Mouse (Mus musculus) heart, embryonic 13.5 days (tissue): Measurements from ENCODE around the gene Cd83. TPM values are rescaled to one million over a fixed set of nuclear protein-coding genes. Genes with fewer than 3 reads are reported as not detected.

ENCODE experiments used
- ATAC-seq: fragments of 200-750 bp; cut with Nextera tagmentation; 2 replicates; pipeline ENCODE4 v1.8.0; 2017; ENCODE audit warnings: moderate TSS enrichment; ENCODE audit not compliant: insufficient number of reproducible peaks, low FRiP score, low TSS enrichment; ENCODE audit errors: extremely low read depth
- H3K27ac ChIP-seq: fragments of 300-500 bp; sonication (generic); replicated peaks from 2 replicates; pipeline ENCODE4 v1.5.1; 2015; ENCODE audit warnings: moderate library complexity, mild to moderate bottlenecking, inconsistent platforms
- H3K27me3 ChIP-seq: fragments of 300-500 bp; sonication (generic); replicated peaks from 2 replicates; pipeline ENCODE4 v1.6.1; 2015; ENCODE audit warnings: mild to moderate bottlenecking, inconsistent platforms
- H3K36me3 ChIP-seq: fragments of 300-500 bp; sonication (generic); 2 replicates; pipeline ENCODE4 v1.6.1; 2015; ENCODE audit warnings: mild to moderate bottlenecking, inconsistent platforms
- H3K4me1 ChIP-seq: fragments of 300-500 bp; sonication (generic); 2 replicates; pipeline ENCODE4 v1.6.1; 2015; ENCODE audit warnings: inconsistent platforms
- H3K4me2 ChIP-seq: fragments of 300-500 bp; sonication (generic); 2 replicates; pipeline ENCODE4 v1.6.1; 2015; ENCODE audit warnings: inconsistent platforms, mild to moderate bottlenecking, moderate library complexity
- H3K4me3 ChIP-seq: fragments of 300-500 bp; sonication (generic); 2 replicates; pipeline ENCODE4 v1.5.1; 2015; ENCODE audit warnings: moderate library complexity, mild to moderate bottlenecking, inconsistent platforms
- H3K9ac ChIP-seq: fragments of 300-500 bp; sonication (generic); 2 replicates; pipeline ENCODE4 v1.6.1; 2015; ENCODE audit warnings: inconsistent platforms, mild to moderate bottlenecking, moderate library complexity
- H3K9me3 ChIP-seq: fragments of 300-500 bp; sonication (generic); 2 replicates; pipeline ENCODE4 v1.6.1; 2016; ENCODE audit warnings: inconsistent platforms
- WGBS: fragments of 180-500 bp; shearing (Covaris S2); methylation state at CpG from one replicate; pipeline ENCODE4 v1.1.7; 2015; ENCODE audit warnings: mixed read lengths; 5-methylcytosine and 5-hydroxymethylcytosine counted together
- polyA plus RNA-seq: library from polyadenylated mRNA; unstranded; fragments of >200 nt; fragmentation: Nextera tagmentation; extraction: Ambion mirVana; gene quantifications from 2 replicates; pipeline ENCODE4 v1.2.1, GENCODE M21; 2015

Gene Cd83
- polyA plus RNA-seq, 1 experiment from 2014 or later, result 3.1 TPM

- Histone ChIP-seq H3K4me1 (peaks cover 7% of the 10 kb centered on the region; the same call in 1 of the 2 replicates), H3K9me3 (no peaks in the 10 kb centered on the region), H3K4me3 (no peak overlapping the region), H3K27ac (no peak overlapping the region), H3K9ac (no peak overlapping the region), H3K27me3 (peaks cover 9% of the 10 kb centered on the region; the same call in 1 of the 2 replicates), H3K36me3 (0 out of 2 replicates have a peak, but pooled peaks cover 6% of the 10 kb centered on the region), H3K4me2 (no peak overlapping the region)
- WGBS, result 72% methylated on average over 4 of the region's 4 CpGs
- ATAC-seq, result no peak
Measured at GRCm38 (mm10) chr13:43798655-43799054, 14.1 kb downstream of the Cd83 start.

- no peak overlapping the region for H3K9ac ChIP-seq
- no peaks in the 10 kb centered on the region for H3K9me3 ChIP-seq
- 0 out of 2 replicates have a peak, but pooled peaks cover 6% of the 10 kb centered on the region for H3K36me3 ChIP-seq
- H3K4me2 ChIP-seq, result no peak overlapping the region
- no peak for ATAC-seq
- H3K4me1 ChIP-seq, result peaks cover 7% of the 10 kb centered on the region; the same call in 1 of the 2 replicates
- H3K4me3 ChIP-seq, result no peak overlapping the region
- H3K27me3 ChIP-seq, result 0 out of 2 replicates have a peak, but pooled peaks cover 3% of the 10 kb centered on the region
- H3K27ac ChIP-seq, result no peak overlapping the region
Measured at GRCm38 (mm10) chr13:43800136-43800535, 15.6 kb downstream of the Cd83 start.

- 68% methylated on average over 3 of the region's 3 CpGs for WGBS
- Histone ChIP-seq H3K27me3 (0 out of 2 replicates have a peak, but pooled peaks cover 3% of the 10 kb centered on the region), H3K9ac (no peak overlapping the region), H3K36me3 (0 out of 2 replicates have a peak, but pooled peaks cover 6% of the 10 kb centered on the region), H3K4me1 (peaks cover 9% of the 10 kb centered on the region; the same call in 1 of the 2 replicates), H3K9me3 (no peaks in the 10 kb centered on the region), H3K27ac (no peak overlapping the region), H3K4me2 (no peak overlapping the region), H3K4me3 (no peak overlapping the region)
- no peak for ATAC-seq
Measured at GRCm38 (mm10) chr13:43801961-43802360, 17.4 kb downstream of the Cd83 start.

GRCm38 (mm10) chr13:43802361-43803137, 18.0 kb downstream of the Cd83 start:
- Histone ChIP-seq H3K36me3 (0 out of 2 replicates have a peak, but pooled peaks cover 6% of the 10 kb centered on the region), H3K27ac (no peak overlapping the region), H3K4me3 (no peak overlapping the region), H3K27me3 (0 out of 2 replicates have a peak, but pooled peaks cover 3% of the 10 kb centered on the region), H3K4me2 (no peak overlapping the region), H3K9me3 (no peaks in the 10 kb centered on the region), H3K9ac (no peak overlapping the region), H3K4me1 (0 out of 2 replicates have a peak, but pooled peaks cover 8% of the 10 kb centered on the region)
- 78% methylated on average over 8 of the region's 8 CpGs for WGBS
- no peak for ATAC-seq

- H3K4me1 ChIP-seq, result 0 out of 2 replicates have a peak, but pooled peaks cover 8% of the 10 kb centered on the region
- no peaks in the 10 kb centered on the region for H3K27me3 ChIP-seq
- H3K9me3 ChIP-seq, result no peaks in the 10 kb centered on the region
- WGBS, result 84% methylated on average over 3 of the region's 3 CpGs
- H3K36me3 ChIP-seq, result 0 out of 2 replicates have a peak, but pooled peaks cover 6% of the 10 kb centered on the region
- H3K4me3 ChIP-seq, result no peak overlapping the region
- no peak overlapping the region for H3K27ac ChIP-seq
- no peak overlapping the region for H3K9ac ChIP-seq
- no peak for ATAC-seq
- no peak overlapping the region for H3K4me2 ChIP-seq
Measured at GRCm38 (mm10) chr13:43804648-43805047, 20.1 kb downstream of the Cd83 start.

GRCm38 (mm10) chr13:43805159-43805758, 20.7 kb downstream of the Cd83 start:
- no peak overlapping the region for H3K4me2 ChIP-seq
- 81% methylated on average over 5 of the region's 5 CpGs for WGBS

GRCm38 (mm10) chr13:43806371-43807271, 22.0 kb downstream of the Cd83 start:
- 69% methylated on average over 14 of the region's 14 CpGs for WGBS
- Histone ChIP-seq H3K4me1 (0 out of 2 replicates have a peak, but pooled peaks cover 8% of the 10 kb centered on the region), H3K27me3 (no peaks in the 10 kb centered on the region), H3K36me3 (0 out of 2 replicates have a peak, but pooled peaks cover 3% of the 10 kb centered on the region), H3K4me3 (no peak overlapping the region), H3K27ac (no peak overlapping the region), H3K9ac (no peak overlapping the region), H3K4me2 (no peak overlapping the region), H3K9me3 (no peaks in the 10 kb centered on the region)
- no peak for ATAC-seq

More at GRCm38 (mm10) chr13:43805159-43805758, 20.7 kb downstream of the Cd83 start:
- Histone ChIP-seq H3K27ac (no peak overlapping the region), H3K9me3 (no peaks in the 10 kb centered on the region), H3K36me3 (0 out of 2 replicates have a peak, but pooled peaks cover 6% of the 10 kb centered on the region), H3K4me1 (0 out of 2 replicates have a peak, but pooled peaks cover 8% of the 10 kb centered on the region), H3K4me3 (no peak overlapping the region), H3K9ac (no peak overlapping the region), H3K27me3 (no peaks in the 10 kb centered on the region)
- ATAC-seq, result no peak

- 0 out of 2 replicates have a peak, but pooled peaks cover 8% of the 10 kb centered on the region for H3K4me1 ChIP-seq
- H3K4me2 ChIP-seq, result no peak overlapping the region
- no peaks in the 10 kb centered on the region for H3K9me3 ChIP-seq
- no peak overlapping the region for H3K4me3 ChIP-seq
- no peak overlapping the region for H3K27ac ChIP-seq
- H3K27me3 ChIP-seq, result no peaks in the 10 kb centered on the region
- no peak for ATAC-seq
- no peak overlapping the region for H3K9ac ChIP-seq
- H3K36me3 ChIP-seq, result no peaks in the 10 kb centered on the region
- 83% methylated on average over 3 of the region's 3 CpGs for WGBS
Measured at GRCm38 (mm10) chr13:43807272-43807675, 22.7 kb downstream of the Cd83 start.

GRCm38 (mm10) chr13:43810621-43811020, 26.0 kb downstream of the Cd83 start:
- H3K9me3 ChIP-seq, result peaks cover 4% of the 10 kb centered on the region; the same call in 1 of the 2 replicates
- no peaks in the 10 kb centered on the region for H3K36me3 ChIP-seq
- no peaks in the 10 kb centered on the region for H3K27me3 ChIP-seq
- no peak for ATAC-seq
- no peak overlapping the region for H3K4me2 ChIP-seq
- no peak overlapping the region for H3K4me3 ChIP-seq
- no peak overlapping the region for H3K27ac ChIP-seq
- no peak overlapping the region for H3K9ac ChIP-seq
- H3K4me1 ChIP-seq, result 0 out of 2 replicates have a peak, but pooled peaks cover 8% of the 10 kb centered on the region
- 72% methylated on average over 6 of the region's 6 CpGs for WGBS

- Histone ChIP-seq H3K9ac (no peak overlapping the region), H3K36me3 (no peaks in the 10 kb centered on the region), H3K4me1 (0 out of 2 replicates have a peak, but pooled peaks cover 5% of the 10 kb centered on the region), H3K27me3 (no peaks in the 10 kb centered on the region), H3K27ac (no peak overlapping the region), H3K9me3 (peaks cover 4% of the 10 kb centered on the region; the same call in 1 of the 2 replicates), H3K4me3 (no peak overlapping the region), H3K4me2 (no peak overlapping the region)
- ATAC-seq, result no peak
- WGBS, result 71% methylated on average over 3 of the region's 3 CpGs
Measured at GRCm38 (mm10) chr13:43811835-43812234, 27.3 kb downstream of the Cd83 start.
